Mouse (Mus musculus): Measurements from ENCODE around the gene Gal3st3. TPM values are rescaled to one million over a fixed set of nuclear protein-coding genes. Genes with fewer than 3 reads are reported as not detected.

The Gal3st3 gene
- polyA plus RNA-seq (2014; fragmentation: Illumina TruSeq; extraction: RNeasy Lipid Tissue Mini Kit (QIAGEN cat#74804); ENCODE audit: low replicate concordance): not detected

DNA sequence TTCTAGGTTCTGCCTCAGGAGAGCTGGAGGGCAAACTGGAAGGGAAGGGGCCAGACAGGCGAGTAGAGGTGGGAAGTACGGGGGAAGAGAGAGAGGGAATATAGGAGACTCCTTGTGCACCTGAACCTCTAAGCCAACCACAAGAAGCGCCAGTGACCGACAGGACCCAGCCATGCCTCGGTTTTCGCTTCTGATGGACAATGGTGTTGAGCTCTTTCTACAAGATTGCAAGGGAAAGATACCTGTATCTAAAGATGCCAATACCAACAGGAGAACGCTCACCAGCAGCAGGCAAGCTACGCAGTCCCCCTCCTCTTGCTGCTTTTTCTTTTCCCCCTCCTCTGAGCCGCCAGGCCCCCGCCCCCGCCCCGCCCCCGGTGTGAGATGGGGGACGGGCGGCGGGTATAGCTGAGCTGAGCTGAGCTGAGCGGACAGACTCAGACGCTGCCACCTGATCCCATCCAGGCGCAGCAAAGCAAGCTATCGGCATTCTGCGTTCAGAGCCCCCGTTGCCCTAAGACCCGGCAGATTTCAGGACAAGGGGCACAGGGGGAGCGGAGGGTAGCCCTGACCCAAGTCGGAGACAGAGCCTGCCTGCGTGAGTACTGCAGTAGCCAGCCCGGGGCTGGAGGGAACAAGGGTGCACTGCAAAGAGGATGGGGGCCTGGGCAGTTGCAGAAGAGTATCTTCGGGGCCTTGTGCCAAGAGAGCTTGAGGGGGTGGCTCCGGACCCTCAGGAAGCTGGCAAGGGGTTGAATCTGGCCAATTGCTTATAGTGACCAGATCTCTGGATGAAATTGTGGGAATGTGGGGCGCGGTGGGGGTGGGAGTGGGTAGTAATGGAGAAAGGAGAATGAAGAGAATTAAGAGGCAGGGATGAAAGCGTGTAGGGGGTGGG lies at the start of gene Gal3st3:
Gene Gal3st3 (plus strand): TSS at position 429 of the 898 bp plus-strand sequence.

DNA sequence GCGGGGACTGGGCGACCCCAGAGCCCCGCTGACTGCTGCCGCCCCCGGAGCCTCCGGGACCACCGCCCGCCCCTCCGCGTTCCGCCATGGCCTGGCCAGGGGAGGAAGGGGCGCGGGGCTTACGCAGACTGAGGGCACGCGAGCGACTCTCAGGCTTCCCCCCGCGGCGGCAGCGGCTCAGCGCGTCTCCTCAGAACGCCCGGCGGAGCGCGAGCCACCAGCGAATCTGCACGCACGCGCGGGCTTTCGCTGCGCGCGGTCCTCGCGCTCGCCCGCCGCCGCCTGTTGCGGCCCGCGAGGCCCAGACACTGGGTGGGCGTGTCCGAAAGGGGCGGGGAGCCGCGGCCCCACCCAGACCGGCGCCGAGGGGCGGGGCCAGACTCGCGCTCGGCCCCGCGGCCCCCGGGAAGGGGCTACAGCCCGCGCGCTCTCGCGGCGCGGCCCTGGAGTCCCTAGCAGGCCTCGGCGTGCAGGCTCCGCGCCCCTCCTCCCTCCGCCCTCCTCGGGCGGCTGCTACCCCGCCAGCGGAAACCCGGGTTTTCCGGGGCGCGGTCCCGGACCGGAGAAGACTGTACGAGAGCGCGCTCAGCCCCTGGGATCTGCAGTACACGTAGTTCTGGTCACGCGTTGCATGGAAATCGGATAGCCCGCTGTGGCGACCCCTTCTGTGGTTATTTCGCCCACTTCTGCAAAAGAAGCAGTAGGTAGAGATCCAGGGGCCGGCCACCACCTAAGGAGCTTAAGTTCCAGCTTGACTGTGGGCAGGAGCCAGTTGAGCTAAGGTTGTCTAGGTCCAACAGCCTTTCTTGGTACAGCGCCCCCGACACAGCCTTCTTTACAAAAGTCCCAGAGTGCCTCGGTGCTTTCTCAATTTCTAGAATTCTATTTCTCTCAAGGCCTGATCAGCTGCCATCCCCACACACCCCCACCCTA lies 25.1 kb upstream of the Gal3st3 start, which contains the start of gene Pacs1:
Gene Pacs1 (minus strand): TSS at position 319 of the 933 bp plus-strand sequence.

DNA sequence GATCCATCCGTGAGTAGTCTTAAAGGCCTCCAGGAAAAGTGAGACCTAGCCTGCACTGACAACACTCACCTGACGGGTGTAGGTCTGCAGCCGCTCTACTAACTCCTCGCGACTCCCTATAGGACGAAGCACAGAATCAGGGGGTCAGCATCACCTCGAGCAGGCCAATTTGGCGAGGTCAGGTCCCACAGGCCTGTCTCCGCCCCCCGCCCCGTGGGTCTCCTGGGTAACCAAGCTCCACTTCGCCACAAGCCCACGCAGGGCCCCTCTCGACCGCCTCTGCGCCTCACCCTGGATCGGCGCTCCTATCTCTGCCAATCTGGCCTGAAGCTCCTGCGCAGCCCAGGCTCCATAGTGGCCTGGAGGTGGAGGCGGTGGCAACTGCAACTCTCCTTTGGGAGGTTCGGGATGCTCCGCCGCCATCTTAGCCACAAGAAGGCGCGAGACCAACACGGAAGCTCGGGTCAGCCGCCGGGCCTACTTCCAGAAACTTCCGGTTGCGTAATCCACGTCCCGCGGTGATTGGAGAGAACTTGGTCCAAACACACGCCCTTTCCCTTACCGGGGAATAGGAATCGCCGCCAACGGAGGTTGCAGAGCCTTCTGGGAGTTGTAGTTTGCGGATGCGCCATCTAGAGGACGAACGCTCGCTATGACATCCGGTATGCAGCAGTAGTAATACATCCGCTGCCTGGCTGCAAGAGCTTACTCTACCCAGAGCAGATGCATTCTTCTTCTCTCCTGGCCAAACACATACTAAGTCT lies 3.0 kb upstream of the Gal3st3 start, which contains the start of gene Sf3b2:
Gene Sf3b2 (minus strand): TSS at position 484 of the 764 bp plus-strand sequence.

DNA sequence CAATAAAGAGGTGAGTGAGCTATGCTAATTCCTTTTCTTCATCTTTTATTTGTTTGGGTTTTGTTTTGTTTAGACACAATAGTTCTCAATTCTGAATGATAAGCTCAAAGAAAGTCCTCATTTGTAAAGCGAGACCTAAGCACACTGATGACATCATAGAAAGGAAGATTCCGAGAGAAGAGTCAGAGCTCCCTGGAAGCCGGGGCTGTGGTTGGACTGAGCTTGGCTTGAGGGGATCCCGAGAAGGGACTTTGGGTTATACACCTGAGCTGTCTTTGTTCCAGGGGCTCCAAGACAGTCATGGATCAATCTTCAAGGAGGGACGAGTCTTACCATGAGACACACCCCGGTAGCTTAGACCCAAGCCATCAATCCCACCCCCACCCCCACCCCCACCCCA lies 37.3 kb downstream of the Gal3st3 start, which contains the start of gene Catsper1:
Gene Catsper1 (plus strand): TSS at position 301 of the 400 bp plus-strand sequence.

DNA sequence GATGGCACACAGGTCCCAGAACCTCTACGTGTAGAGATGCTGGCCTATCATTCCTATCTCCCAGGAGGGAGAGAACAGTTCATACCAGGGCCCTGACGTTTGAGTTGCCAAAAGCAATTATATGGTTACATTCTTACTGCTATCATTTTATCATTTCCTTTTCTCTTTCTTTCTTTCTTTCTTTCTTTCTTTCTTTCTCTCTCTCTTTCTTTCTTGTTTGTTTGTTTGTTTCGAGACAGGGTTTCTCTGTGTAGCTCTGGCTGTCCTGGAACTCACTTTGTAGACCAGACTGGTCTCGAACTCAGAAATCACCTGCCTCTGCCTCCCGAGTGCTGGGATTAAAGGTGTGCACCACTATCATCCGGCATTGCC lies 51.4 kb downstream of the Gal3st3 start, which contains the start of gene Cst6:
Gene Cst6 (minus strand): TSS at position 73 of the 372 bp plus-strand sequence.

Other genes with a start within 250 kb of the Gal3st3 start
- 0.26 TPM for gene Rin1, start 247.8 kb upstream of the Gal3st3 start, polyA plus RNA-seq (2014; fragmentation: Illumina TruSeq; extraction: RNeasy Lipid Tissue Mini Kit (QIAGEN cat#74804); ENCODE audit: low replicate concordance)
- gene Cd248, start 230.3 kb upstream of the Gal3st3 start, polyA plus RNA-seq (2014; fragmentation: Illumina TruSeq; extraction: RNeasy Lipid Tissue Mini Kit (QIAGEN cat#74804); ENCODE audit: low replicate concordance): not detected
- gene Tmem151a, start 212.8 kb upstream of the Gal3st3 start, polyA plus RNA-seq (2014; fragmentation: Illumina TruSeq; extraction: RNeasy Lipid Tissue Mini Kit (QIAGEN cat#74804); ENCODE audit: low replicate concordance): not detected
- 21.1 TPM for gene Yif1a, start 209.8 kb upstream of the Gal3st3 start, polyA plus RNA-seq (2014; fragmentation: Illumina TruSeq; extraction: RNeasy Lipid Tissue Mini Kit (QIAGEN cat#74804); ENCODE audit: low replicate concordance)
- gene Cnih2, start 199.8 kb upstream of the Gal3st3 start, polyA plus RNA-seq (2014; fragmentation: Illumina TruSeq; extraction: RNeasy Lipid Tissue Mini Kit (QIAGEN cat#74804); ENCODE audit: low replicate concordance): not detected
- gene Rab1b, start 191.3 kb upstream of the Gal3st3 start, polyA plus RNA-seq (2014; fragmentation: Illumina TruSeq; extraction: RNeasy Lipid Tissue Mini Kit (QIAGEN cat#74804); ENCODE audit: low replicate concordance): 0.67 TPM
- not detected for gene Klc2, start 179.8 kb upstream of the Gal3st3 start, polyA plus RNA-seq (2014; fragmentation: Illumina TruSeq; extraction: RNeasy Lipid Tissue Mini Kit (QIAGEN cat#74804); ENCODE audit: low replicate concordance)
- gene Pacs1, start 25.2 kb upstream of the Gal3st3 start, polyA plus RNA-seq (2014; fragmentation: Illumina TruSeq; extraction: RNeasy Lipid Tissue Mini Kit (QIAGEN cat#74804); ENCODE audit: low replicate concordance): 0.74 TPM
- 25.7 TPM for gene Sf3b2, start 2.9 kb upstream of the Gal3st3 start, polyA plus RNA-seq (2014; fragmentation: Illumina TruSeq; extraction: RNeasy Lipid Tissue Mini Kit (QIAGEN cat#74804); ENCODE audit: low replicate concordance)
- gene Catsper1, start 37.4 kb downstream of the Gal3st3 start, polyA plus RNA-seq (2014; fragmentation: Illumina TruSeq; extraction: RNeasy Lipid Tissue Mini Kit (QIAGEN cat#74804); ENCODE audit: low replicate concordance): not detected
- 1.3 TPM for gene Cst6, start 51.2 kb downstream of the Gal3st3 start, polyA plus RNA-seq (2014; fragmentation: Illumina TruSeq; extraction: RNeasy Lipid Tissue Mini Kit (QIAGEN cat#74804); ENCODE audit: low replicate concordance)
- gene Eif1ad, start 68.4 kb downstream of the Gal3st3 start, polyA plus RNA-seq (2014; fragmentation: Illumina TruSeq; extraction: RNeasy Lipid Tissue Mini Kit (QIAGEN cat#74804); ENCODE audit: low replicate concordance): 18.5 TPM
- 4.5 TPM for gene Banf1, start 68.8 kb downstream of the Gal3st3 start, polyA plus RNA-seq (2014; fragmentation: Illumina TruSeq; extraction: RNeasy Lipid Tissue Mini Kit (QIAGEN cat#74804); ENCODE audit: low replicate concordance)
- 1.6 TPM for gene Sart1, start 90.4 kb downstream of the Gal3st3 start, polyA plus RNA-seq (2014; fragmentation: Illumina TruSeq; extraction: RNeasy Lipid Tissue Mini Kit (QIAGEN cat#74804); ENCODE audit: low replicate concordance)
- gene Tsga10ip, start 104.2 kb downstream of the Gal3st3 start, polyA plus RNA-seq (2014; fragmentation: Illumina TruSeq; extraction: RNeasy Lipid Tissue Mini Kit (QIAGEN cat#74804); ENCODE audit: low replicate concordance): not detected
- 1.9 TPM for gene Drap1, start 126.6 kb downstream of the Gal3st3 start, polyA plus RNA-seq (2014; fragmentation: Illumina TruSeq; extraction: RNeasy Lipid Tissue Mini Kit (QIAGEN cat#74804); ENCODE audit: low replicate concordance)
- gene AI837181, start 126.8 kb downstream of the Gal3st3 start, polyA plus RNA-seq (2014; fragmentation: Illumina TruSeq; extraction: RNeasy Lipid Tissue Mini Kit (QIAGEN cat#74804); ENCODE audit: low replicate concordance): not detected
- gene Fosl1, start 149.2 kb downstream of the Gal3st3 start, polyA plus RNA-seq (2014; fragmentation: Illumina TruSeq; extraction: RNeasy Lipid Tissue Mini Kit (QIAGEN cat#74804); ENCODE audit: low replicate concordance): not detected
- gene Ccdc85b, start 159.6 kb downstream of the Gal3st3 start, polyA plus RNA-seq (2014; fragmentation: Illumina TruSeq; extraction: RNeasy Lipid Tissue Mini Kit (QIAGEN cat#74804); ENCODE audit: low replicate concordance): 0.15 TPM
- gene Fibp, start 162.3 kb downstream of the Gal3st3 start, polyA plus RNA-seq (2014; fragmentation: Illumina TruSeq; extraction: RNeasy Lipid Tissue Mini Kit (QIAGEN cat#74804); ENCODE audit: low replicate concordance): 2.7 TPM
- gene Ctsw, start 170.2 kb downstream of the Gal3st3 start, polyA plus RNA-seq (2014; fragmentation: Illumina TruSeq; extraction: RNeasy Lipid Tissue Mini Kit (QIAGEN cat#74804); ENCODE audit: low replicate concordance): not detected
- 0.74 TPM for gene Efemp2, start 175.6 kb downstream of the Gal3st3 start, polyA plus RNA-seq (2014; fragmentation: Illumina TruSeq; extraction: RNeasy Lipid Tissue Mini Kit (QIAGEN cat#74804); ENCODE audit: low replicate concordance)
- gene Mus81, start 190.1 kb downstream of the Gal3st3 start, polyA plus RNA-seq (2014; fragmentation: Illumina TruSeq; extraction: RNeasy Lipid Tissue Mini Kit (QIAGEN cat#74804); ENCODE audit: low replicate concordance): not detected
- gene Cfl1, start 192.1 kb downstream of the Gal3st3 start, polyA plus RNA-seq (2014; fragmentation: Illumina TruSeq; extraction: RNeasy Lipid Tissue Mini Kit (QIAGEN cat#74804); ENCODE audit: low replicate concordance): 164 TPM
- not detected for gene 1700020D05Rik, start 205.5 kb downstream of the Gal3st3 start, polyA plus RNA-seq (2014; fragmentation: Illumina TruSeq; extraction: RNeasy Lipid Tissue Mini Kit (QIAGEN cat#74804); ENCODE audit: low replicate concordance)
- not detected for gene Snx32, start 212.2 kb downstream of the Gal3st3 start, polyA plus RNA-seq (2014; fragmentation: Illumina TruSeq; extraction: RNeasy Lipid Tissue Mini Kit (QIAGEN cat#74804); ENCODE audit: low replicate concordance)